Mouse (Mus musculus): ENCODE measurements at regions not wholly inside any gene's neighbourhood (a gene's known extent, or its start where the extent isn't known, plus 50 kb on each side); places are given as distances from the start of the nearest gene placed in this dataset.

DNA sequence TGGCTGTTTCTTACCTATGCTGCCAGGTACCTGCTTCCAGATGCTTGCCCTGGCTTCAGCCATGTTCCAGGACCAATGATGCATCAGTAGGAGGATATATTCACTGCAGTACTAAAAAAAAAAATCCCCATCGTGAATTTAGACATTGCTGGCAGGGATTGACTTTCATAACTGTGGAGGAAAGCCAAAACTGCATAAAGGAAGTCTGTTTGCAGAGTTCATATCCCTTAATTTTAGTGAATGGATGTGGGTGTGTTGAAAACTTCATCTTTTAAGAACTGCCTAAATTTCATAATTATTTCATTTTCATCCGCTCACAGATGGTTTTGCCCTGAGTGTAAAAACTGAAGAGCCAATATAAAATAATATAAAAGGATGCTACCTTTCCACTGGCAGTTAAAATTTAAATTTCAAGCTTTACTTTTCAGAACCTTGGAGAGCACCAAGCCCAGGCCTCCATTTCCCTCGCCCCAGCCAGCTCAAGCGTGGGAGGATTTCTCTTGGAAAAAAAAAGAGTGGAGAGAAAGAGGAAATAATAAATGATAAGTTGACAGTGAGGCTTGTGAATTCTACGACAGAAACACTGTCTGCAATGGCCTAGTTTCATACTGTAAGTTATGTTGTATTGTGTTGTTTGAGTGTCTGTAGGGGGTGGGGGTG is 50.3 kb upstream of the Akt3 start:
- TF ChIP-seq CTCF (IDR thresholded peaks at IDR 0.05; ENCODE audit: borderline replicate concordance, extremely low read depth, insufficient read depth, insufficient read length), result no peak
- no peak for TF ChIP-seq POLR2A (IDR thresholded peaks at IDR 0.05; ENCODE audit: borderline replicate concordance, extremely low read depth, insufficient read depth, insufficient read length, poor library complexity, severe bottlenecking)

All from brain, embryonic 14.5 days (tissue).